Mouse (Mus musculus): ENCODE results near the gene Stx19. TPM values are rescaled to one million over a fixed set of nuclear protein-coding genes. Genes with fewer than 3 reads are reported as not detected.

The Stx19 gene
- polyA plus RNA-seq, 1 experiment, result not detected

DNA sequence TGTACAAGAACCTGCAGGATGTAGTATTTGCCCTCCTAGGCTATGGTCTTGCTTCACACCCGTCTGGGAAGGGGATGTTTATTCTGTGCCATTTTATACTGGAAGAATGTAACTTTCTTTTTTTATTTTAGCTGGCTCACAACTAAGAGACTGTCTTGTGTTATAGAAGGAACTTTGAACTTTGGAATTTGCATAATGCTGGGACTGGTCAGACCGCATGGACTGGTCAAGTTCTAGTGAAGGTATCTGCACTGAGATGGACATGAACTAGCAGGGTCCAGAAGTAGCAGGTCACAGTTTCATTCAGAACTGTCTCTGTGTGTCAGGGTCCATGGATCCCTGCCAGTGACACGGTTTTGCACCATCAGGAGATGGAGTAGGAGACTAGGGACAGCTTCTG is 14.6 kb upstream of the Stx19 start:
- WGBS, result 85% methylated on average over 3 of the region's 3 CpGs
- no peaks in the 10 kb centered on the region for H3K4me1 ChIP-seq (ENCODE audit: control insufficient read depth, insufficient read depth, low read length)
- no peak overlapping the region for H3K4me3 ChIP-seq (ENCODE audit: insufficient read depth, low read depth, low read length)
- TF ChIP-seq POLR2A (IDR thresholded peaks at IDR 0.05; ENCODE audit: insufficient read depth, low read depth, low read length), result no peak
- no peak for TF ChIP-seq CTCF (IDR thresholded peaks at IDR 0.05; ENCODE audit: insufficient read depth, low read depth, low read length)
- no peak overlapping the region for H3K27ac ChIP-seq (ENCODE audit: insufficient read depth, low read depth, low read length)

DNA sequence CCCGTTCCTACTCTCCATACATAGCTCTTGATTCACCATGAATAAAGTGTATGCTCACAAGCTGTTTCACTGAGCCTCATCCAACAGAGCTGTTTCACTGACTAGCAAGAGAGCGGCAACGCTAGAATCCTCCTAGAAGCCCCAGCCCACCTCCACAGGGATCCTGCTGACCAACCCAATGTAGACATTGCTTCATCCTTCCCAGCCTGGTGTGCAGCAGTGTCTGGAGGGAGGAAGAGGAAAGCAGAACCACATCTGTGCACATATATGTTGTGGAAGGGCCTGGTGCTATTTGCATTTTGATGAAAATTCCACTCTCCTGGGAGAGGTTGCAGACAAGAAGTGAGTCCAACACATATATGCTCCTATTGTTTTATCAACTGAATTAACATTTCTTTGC is 9.9 kb upstream of the Stx19 start:
- 96% methylated on average over 3 of the region's 3 CpGs for WGBS
- Histone ChIP-seq H3K27ac (ENCODE audit: insufficient read depth, low read depth, low read length) (no peak overlapping the region), H3K4me1 (ENCODE audit: control insufficient read depth, insufficient read depth, low read length) (0 out of 2 replicates have a peak, but pooled peaks cover 2% of the 10 kb centered on the region), H3K4me3 (ENCODE audit: insufficient read depth, low read depth, low read length) (no peak overlapping the region)
- TF ChIP-seq CTCF (IDR thresholded peaks at IDR 0.05; ENCODE audit: insufficient read depth, low read depth, low read length), result no peak
- TF ChIP-seq POLR2A (IDR thresholded peaks at IDR 0.05; ENCODE audit: insufficient read depth, low read depth, low read length), result no peak

DNA sequence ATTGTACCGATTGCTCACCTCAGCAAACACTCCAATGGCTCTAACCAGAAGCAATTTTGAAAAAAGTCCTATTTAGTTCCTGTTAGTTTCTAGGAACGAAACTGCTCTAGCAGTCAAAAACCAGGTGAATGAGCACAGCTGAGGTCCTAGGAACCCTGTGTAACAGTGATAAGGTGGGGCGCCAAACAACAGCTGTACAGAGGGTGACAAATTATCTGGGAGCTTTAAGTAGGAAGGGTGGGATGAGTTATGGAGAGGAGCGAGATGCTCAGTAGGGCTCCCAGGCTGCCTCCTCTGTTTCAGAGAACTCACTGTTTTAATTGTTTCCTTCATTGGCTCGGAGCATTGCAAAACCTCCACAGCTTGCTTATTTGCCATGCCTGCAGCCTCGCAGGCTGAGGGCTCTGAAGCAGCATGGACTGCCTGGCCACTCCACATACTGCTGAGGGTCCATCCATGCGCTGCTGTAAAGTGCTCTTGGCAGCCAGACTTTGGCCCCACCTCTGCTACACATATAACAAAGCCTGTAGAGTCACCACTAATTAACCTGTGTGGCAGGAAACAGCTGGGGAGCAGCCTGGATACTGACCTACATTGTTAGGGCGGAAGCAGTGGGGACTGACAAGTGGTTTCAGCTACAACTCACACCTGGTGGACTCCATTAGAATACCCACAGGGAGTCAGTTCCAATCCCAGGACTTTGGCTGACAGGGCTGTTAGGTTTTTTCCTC is 7.1 kb upstream of the Stx19 start:
- H3K4me1 ChIP-seq (ENCODE audit: control insufficient read depth, insufficient read depth, low read length), result 0 out of 2 replicates have a peak, but pooled peaks cover 2% of the 10 kb centered on the region
- no peak for TF ChIP-seq POLR2A (IDR thresholded peaks at IDR 0.05; ENCODE audit: insufficient read depth, low read depth, low read length)
- no peak for TF ChIP-seq CTCF (IDR thresholded peaks at IDR 0.05; ENCODE audit: insufficient read depth, low read depth, low read length)
- no peak overlapping the region for H3K4me3 ChIP-seq (ENCODE audit: insufficient read depth, low read depth, low read length)
- H3K27ac ChIP-seq (ENCODE audit: insufficient read depth, low read depth, low read length), result no peak overlapping the region
- WGBS, result 62% methylated on average over 8 of the region's 8 CpGs

DNA sequence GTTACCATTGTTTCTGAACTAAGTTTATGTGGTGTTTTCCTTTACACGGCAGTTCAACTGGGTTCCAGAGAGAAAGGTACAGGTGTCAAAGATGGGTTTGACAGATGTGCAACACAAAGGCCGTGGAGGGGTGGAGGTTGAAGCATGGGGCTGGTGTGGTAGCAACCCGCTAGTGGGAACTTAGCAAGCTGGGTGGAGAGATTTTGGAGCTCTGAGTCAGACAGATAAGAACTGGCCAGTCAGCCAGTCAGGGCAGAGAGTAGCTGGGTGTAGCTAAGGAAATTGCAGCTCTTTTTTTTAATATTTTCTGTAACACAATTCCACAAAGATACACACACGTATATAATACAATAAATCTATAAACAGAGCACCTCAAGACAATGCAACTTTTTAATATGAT is 3.6 kb upstream of the Stx19 start:
- TF ChIP-seq CTCF (IDR thresholded peaks at IDR 0.05; ENCODE audit: insufficient read depth, low read depth, low read length), result no peak
- TF ChIP-seq POLR2A (IDR thresholded peaks at IDR 0.05; ENCODE audit: insufficient read depth, low read depth, low read length), result no peak
- H3K27ac ChIP-seq (ENCODE audit: insufficient read depth, low read depth, low read length), result no peak overlapping the region
- 95% methylated on average over 4 of the region's 4 CpGs for WGBS
- H3K4me1 ChIP-seq (ENCODE audit: control insufficient read depth, insufficient read depth, low read length), result 0 out of 2 replicates have a peak, but pooled peaks cover 2% of the 10 kb centered on the region
- H3K4me3 ChIP-seq (ENCODE audit: insufficient read depth, low read depth, low read length), result no peak overlapping the region

DNA sequence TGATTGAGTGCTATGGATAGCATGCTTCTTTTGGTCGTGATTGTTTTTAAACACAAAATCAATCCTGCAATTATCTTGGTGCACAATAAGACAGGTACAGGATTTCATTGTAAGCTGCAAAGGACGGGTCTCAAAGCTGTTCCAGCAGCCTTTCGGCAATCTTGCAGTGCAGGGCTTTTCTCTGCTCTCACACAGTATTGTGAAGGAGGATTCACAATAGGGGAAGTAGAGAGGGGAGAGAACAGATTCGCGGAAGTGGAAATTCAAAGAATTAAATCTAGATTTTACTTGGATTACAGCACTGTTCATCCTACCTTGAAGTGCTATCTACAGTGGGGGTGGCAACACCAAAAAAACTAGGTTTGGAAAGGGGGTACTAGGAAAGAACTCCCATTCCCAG is 686 bp upstream of the Stx19 start:
- TF ChIP-seq POLR2A (IDR thresholded peaks at IDR 0.05; ENCODE audit: insufficient read depth, low read depth, low read length), result no peak
- TF ChIP-seq CTCF (IDR thresholded peaks at IDR 0.05; ENCODE audit: insufficient read depth, low read depth, low read length), result no peak
- 78% methylated on average over 5 of the region's 5 CpGs for WGBS
- no peak overlapping the region for H3K4me3 ChIP-seq (ENCODE audit: insufficient read depth, low read depth, low read length)
- no peak overlapping the region for H3K27ac ChIP-seq (ENCODE audit: insufficient read depth, low read depth, low read length)
- no peaks in the 10 kb centered on the region for H3K4me1 ChIP-seq (ENCODE audit: control insufficient read depth, insufficient read depth, low read length)

DNA sequence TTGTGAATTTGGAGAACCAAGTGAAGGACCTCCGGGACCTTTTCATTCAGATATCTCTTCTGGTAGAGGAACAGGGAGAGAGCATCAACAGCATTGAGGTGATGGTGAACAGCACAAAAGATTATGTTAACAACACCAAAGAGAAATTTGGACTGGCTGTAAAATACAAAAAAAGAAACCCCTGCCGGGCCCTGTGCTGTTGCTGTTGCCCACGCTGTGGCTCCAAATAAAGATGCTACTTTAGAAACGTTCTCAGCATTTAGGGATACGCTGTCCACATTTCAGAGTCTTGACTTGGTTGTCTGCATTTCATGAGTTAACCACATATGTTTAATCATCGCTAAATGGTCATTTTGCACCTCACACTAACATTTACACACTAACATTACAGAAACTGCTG is 8.0 kb downstream of the Stx19 start:
- TF ChIP-seq POLR2A (IDR thresholded peaks at IDR 0.05; ENCODE audit: insufficient read depth, low read depth, low read length) (no peak), CTCF (IDR thresholded peaks at IDR 0.05; ENCODE audit: insufficient read depth, low read depth, low read length) (no peak)
- H3K27ac ChIP-seq (ENCODE audit: insufficient read depth, low read depth, low read length), result no peak overlapping the region
- H3K4me3 ChIP-seq (ENCODE audit: insufficient read depth, low read depth, low read length), result no peak overlapping the region
- H3K4me1 ChIP-seq (ENCODE audit: control insufficient read depth, insufficient read depth, low read length), result no peaks in the 10 kb centered on the region
- 90% methylated on average over 6 of the region's 6 CpGs for WGBS

DNA sequence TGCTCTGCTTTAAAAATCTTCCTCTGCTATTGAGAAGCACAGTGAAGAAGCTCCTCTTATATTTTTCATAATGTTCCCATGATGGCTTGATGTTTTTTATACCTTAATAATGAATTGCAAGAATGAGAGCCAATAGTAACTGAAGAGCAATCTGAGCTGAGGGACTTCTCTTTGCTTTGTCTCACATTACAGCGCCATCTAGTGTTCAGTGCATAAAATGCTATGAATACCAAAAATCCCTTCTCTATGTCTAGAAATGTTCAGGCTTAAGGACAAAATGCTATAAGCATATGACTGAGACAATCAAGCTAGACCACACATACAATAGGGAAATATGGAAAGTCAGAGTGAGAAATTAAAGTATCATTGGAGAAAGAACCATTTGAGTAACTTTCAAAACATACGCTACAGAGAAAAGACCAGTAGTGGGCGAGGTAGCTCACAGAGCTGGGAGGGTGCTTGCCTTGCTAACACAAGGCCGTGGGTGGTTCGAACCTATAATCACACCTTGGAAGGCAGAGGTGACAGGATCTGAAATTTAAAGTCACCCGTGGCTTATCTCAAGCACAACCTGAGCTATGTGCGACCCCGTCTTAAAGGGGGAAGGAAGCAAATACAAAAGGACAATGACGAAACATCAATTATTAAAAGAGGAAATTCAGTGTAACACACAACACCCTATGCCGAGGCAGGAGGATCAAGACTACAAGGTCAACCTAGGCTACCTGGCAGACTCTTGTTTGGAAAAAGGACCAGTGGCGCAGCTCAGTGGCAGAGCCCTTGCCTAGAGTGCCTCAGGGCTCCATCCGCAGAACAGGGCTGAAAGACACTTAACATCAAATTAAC is 11.9 kb downstream of the Stx19 start:
- H3K27ac ChIP-seq (ENCODE audit: insufficient read depth, low read depth, low read length), result no peak overlapping the region
- TF ChIP-seq CTCF (IDR thresholded peaks at IDR 0.05; ENCODE audit: insufficient read depth, low read depth, low read length) (no peak), POLR2A (IDR thresholded peaks at IDR 0.05; ENCODE audit: insufficient read depth, low read depth, low read length) (no peak)
- 74% methylated on average over 12 of the region's 12 CpGs for WGBS
- H3K4me3 ChIP-seq (ENCODE audit: insufficient read depth, low read depth, low read length), result no peak overlapping the region
- H3K4me1 ChIP-seq (ENCODE audit: control insufficient read depth, insufficient read depth, low read length), result no peaks in the 10 kb centered on the region

DNA sequence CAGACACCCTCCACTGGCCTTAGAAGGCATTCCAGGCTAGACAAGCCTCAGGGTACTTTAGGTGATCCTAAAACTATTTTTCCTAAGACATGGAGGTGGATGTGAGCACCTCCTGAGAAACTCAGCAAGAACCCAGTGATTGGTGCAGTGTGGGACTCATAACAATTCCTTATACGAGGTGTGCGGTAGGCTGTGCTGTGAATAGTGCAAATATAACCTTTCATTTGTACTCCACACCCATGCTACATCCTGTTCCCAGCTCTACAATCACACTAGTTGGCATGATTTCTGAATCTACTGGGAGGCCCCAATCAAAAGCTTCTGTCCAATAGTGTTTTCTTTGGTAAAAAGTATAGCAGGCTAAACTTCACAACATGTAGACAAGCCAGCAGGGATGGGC is 17.6 kb downstream of the Stx19 start:
- WGBS, result 74% methylated on average over 2 of the region's 2 CpGs
- TF ChIP-seq POLR2A (IDR thresholded peaks at IDR 0.05; ENCODE audit: insufficient read depth, low read depth, low read length), result no peak
- TF ChIP-seq CTCF (IDR thresholded peaks at IDR 0.05; ENCODE audit: insufficient read depth, low read depth, low read length), result no peak
- no peaks in the 10 kb centered on the region for H3K4me1 ChIP-seq (ENCODE audit: control insufficient read depth, insufficient read depth, low read length)
- H3K27ac ChIP-seq (ENCODE audit: insufficient read depth, low read depth, low read length), result no peak overlapping the region
- H3K4me3 ChIP-seq (ENCODE audit: insufficient read depth, low read depth, low read length), result no peak overlapping the region

DNA sequence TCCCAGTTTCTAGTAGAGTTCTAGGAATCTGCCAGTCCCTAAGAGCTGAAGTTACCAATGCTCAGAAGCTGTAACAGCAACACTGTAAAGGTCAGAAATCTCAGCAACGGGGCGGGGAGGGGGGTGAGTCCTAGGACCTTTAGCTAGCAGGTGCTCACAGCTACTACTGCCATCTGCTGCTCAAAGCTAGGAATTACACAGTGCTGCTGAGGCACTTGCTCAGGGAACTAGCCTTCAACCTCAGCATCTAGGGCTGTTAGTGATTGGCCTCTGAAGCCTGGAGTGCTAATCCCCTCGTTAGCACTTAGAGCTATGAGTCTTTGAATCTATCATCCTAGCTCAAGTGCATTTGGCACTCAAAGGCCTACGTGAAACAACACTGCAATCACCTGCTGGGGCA is 18.0 kb downstream of the Stx19 start:
- no peak overlapping the region for H3K27ac ChIP-seq (ENCODE audit: insufficient read depth, low read depth, low read length)
- TF ChIP-seq POLR2A (IDR thresholded peaks at IDR 0.05; ENCODE audit: insufficient read depth, low read depth, low read length), result no peak
- TF ChIP-seq CTCF (IDR thresholded peaks at IDR 0.05; ENCODE audit: insufficient read depth, low read depth, low read length), result 0 out of 2 replicates have a peak, but pooled peaks have one; percentile 10
- no peaks in the 10 kb centered on the region for H3K4me1 ChIP-seq (ENCODE audit: control insufficient read depth, insufficient read depth, low read length)
- WGBS, result 35% methylated on average over 4 of the region's 4 CpGs
- no peak overlapping the region for H3K4me3 ChIP-seq (ENCODE audit: insufficient read depth, low read depth, low read length)
